Mouse (Mus musculus) forebrain, embryonic 14.5 days (tissue): ENCODE results near the gene Ppp3ca. TPM values are rescaled to one million over a fixed set of nuclear protein-coding genes. Genes with fewer than 3 reads are reported as not detected.

Experiments used
- ATAC-seq: fragments of 200-750 bp; cut with Nextera tagmentation; 2 replicates; pipeline ENCODE4 v1.8.0; 2017; ENCODE audit warnings: mild to moderate bottlenecking, moderate library complexity
- DNase-seq: peaks from one replicate; pipeline ENCODE4 v3.0.0-alpha.2; 2015; ENCODE audit warnings: low spot score
- H3K27ac ChIP-seq: fragments of 300-500 bp; sonication (generic); 2 replicates; pipeline ENCODE4 v1.5.1; 2014; ENCODE audit warnings: low read depth, mild to moderate bottlenecking, control low read depth, low read length, moderate library complexity
- H3K27me3 ChIP-seq: fragments of 300-500 bp; sonication (generic); replicated peaks from 2 replicates; pipeline ENCODE4 v1.6.1; 2014; ENCODE audit warnings: low read length, control low read depth, mixed read lengths; ENCODE audit not compliant: control insufficient read depth, insufficient read depth
- H3K36me3 ChIP-seq: fragments of 300-500 bp; sonication (generic); 2 replicates; pipeline ENCODE4 v1.6.1; 2014; ENCODE audit warnings: low read length, control low read depth; ENCODE audit not compliant: control insufficient read depth, insufficient read depth
- H3K4me1 ChIP-seq: fragments of 300-500 bp; sonication (generic); 2 replicates; pipeline ENCODE4 v1.6.1; 2014; ENCODE audit warnings: antibody characterized with exemption, low read length, control low read depth; ENCODE audit not compliant: control insufficient read depth, insufficient read depth
- H3K4me2 ChIP-seq: fragments of 300-500 bp; sonication (generic); 2 replicates; pipeline ENCODE4 v1.6.1; 2014; ENCODE audit warnings: mild to moderate bottlenecking, control low read depth, low read length
- H3K4me3 ChIP-seq: fragments of 300-500 bp; sonication (generic); 2 replicates; pipeline ENCODE4 v1.5.1; 2014; ENCODE audit warnings: low read depth, low read length, control low read depth
- H3K9ac ChIP-seq: fragments of 300-500 bp; sonication (generic); 2 replicates; pipeline ENCODE4 v1.6.1; 2014; ENCODE audit warnings: mild to moderate bottlenecking, low read length, control low read depth, moderate library complexity
- H3K9me3 ChIP-seq: fragments of 300-500 bp; sonication (generic); replicated peaks from 2 replicates; pipeline ENCODE4 v1.6.1; 2016; ENCODE audit warnings: low read length, control low read depth, mixed read lengths; ENCODE audit not compliant: control insufficient read depth
- WGBS: fragments of 180-500 bp; shearing (Covaris S2); extraction: QIAGEN DNeasy Blood & Tissue Kit; methylation state at CpG from one replicate; pipeline ENCODE4 v1.1.7; 2014; 5-methylcytosine and 5-hydroxymethylcytosine counted together
- polyA plus RNA-seq: library from polyadenylated mRNA; unstranded; fragments of >200 nt; fragmentation: Nextera tagmentation; extraction: Ambion mirVana; gene quantifications from 2 replicates; pipeline ENCODE4 v1.2.1, GENCODE M21; 2014

The Ppp3ca gene
- polyA plus RNA-seq, 1 experiment from 2014 or later, result 84.4 TPM

DNA sequence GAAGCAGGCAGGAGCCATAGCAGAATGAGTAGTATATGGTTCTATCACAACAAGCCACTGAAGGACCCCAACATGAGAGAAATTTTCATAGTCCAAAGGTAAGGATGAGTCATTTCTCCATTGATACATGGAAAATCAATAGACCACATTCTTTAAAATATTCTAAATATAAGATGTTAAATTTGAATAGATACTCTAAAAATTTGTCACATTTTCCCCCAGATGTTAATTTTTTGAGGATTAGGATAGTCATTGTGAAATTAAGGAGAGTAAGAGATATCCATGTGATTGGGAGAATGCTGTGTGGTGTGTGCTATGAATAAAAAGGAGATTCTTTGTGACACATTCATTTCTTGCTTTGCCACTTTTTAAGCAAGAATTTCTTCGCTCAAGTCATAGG lies 281.9 kb downstream of the Ppp3ca start:
- no peak overlapping the region for H3K9ac ChIP-seq
- no peaks in the 10 kb centered on the region for H3K9me3 ChIP-seq
- no peaks in the 10 kb centered on the region for H3K36me3 ChIP-seq
- no peak overlapping the region for H3K27ac ChIP-seq
- WGBS, result 88% methylated on average over 1 of the region's 1 CpGs
- H3K27me3 ChIP-seq, result no peaks in the 10 kb centered on the region
- no peak overlapping the region for H3K4me3 ChIP-seq
- ATAC-seq (no peak), DNase-seq (no peak)
- no peaks in the 10 kb centered on the region for H3K4me1 ChIP-seq
- H3K4me2 ChIP-seq, result no peak overlapping the region

DNA sequence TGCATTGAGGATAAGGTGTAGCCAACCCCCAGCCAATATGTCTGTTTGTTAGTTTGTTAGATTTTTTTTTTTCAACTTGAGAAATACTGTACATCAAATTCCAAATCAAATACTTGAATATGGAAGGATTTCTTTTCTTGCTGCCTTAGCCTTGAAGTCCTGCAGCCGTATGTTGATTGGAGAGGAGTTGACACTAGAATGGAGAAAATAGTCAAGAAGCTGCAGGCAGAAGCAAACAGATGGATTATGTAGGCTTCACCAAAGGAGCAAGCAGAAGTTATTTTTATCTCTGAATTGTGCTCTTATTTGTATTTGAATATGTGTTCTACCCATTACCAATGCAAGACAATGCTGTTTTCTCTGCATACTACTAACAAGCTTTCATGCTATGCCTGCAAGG lies 282.9 kb downstream of the Ppp3ca start:
- Histone ChIP-seq H3K9me3 (no peaks in the 10 kb centered on the region), H3K4me2 (no peak overlapping the region), H3K4me3 (no peak overlapping the region), H3K9ac (no peak overlapping the region), H3K36me3 (no peaks in the 10 kb centered on the region), H3K27me3 (no peaks in the 10 kb centered on the region), H3K4me1 (no peaks in the 10 kb centered on the region), H3K27ac (no peak overlapping the region)
- no peak for ATAC-seq
- 94% methylated on average over 1 of the region's 1 CpGs for WGBS
- no peak for DNase-seq

DNA sequence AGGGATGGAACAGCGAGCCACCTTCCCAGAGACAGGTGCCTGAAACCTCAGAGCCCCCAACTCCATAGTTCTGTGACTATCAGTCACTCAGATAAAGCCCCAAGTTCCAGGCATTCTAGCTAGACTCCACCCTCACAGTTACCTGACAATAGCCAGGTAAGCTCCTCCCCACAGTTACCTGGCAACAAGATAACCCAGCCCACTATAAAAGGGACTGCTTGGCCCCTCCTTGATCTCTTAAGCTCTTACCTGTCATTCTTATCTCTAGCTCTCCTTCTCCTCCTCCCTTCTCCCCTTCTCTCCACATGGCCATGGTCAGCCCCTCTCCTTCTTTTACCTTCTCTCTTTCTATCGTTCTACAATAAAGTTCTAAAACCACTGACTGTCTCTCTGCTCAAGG lies 285.1 kb downstream of the Ppp3ca start:
- Histone ChIP-seq H3K27me3 (no peaks in the 10 kb centered on the region), H3K9ac (no peak overlapping the region), H3K9me3 (no peaks in the 10 kb centered on the region), H3K4me3 (no peak overlapping the region), H3K27ac (no peak overlapping the region), H3K36me3 (no peaks in the 10 kb centered on the region), H3K4me2 (no peak overlapping the region), H3K4me1 (no peaks in the 10 kb centered on the region)
- DNase-seq, result no peak
- 91% methylated on average over 2 of the region's 2 CpGs for WGBS
- ATAC-seq, result no peak

DNA sequence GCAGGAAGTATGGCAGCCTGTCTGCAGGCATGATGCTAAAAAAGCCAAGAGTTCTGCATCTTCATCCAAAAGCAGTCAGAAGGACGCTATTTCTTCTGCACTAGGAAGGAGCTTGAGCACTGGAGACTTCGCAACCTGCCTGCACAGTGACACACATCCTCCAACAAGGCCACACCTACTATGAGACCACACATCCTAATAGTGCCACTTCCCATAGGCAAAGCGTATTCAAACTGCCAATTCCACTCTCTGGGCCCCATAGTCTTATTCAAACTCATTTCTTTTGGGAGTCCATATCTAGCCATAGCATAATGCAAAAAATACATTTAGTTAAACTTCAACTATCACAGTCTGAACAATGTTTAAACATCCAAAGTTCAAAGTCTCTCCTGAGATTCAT lies 290.4 kb downstream of the Ppp3ca start:
- H3K4me3 ChIP-seq, result no peak overlapping the region
- H3K9ac ChIP-seq, result no peak overlapping the region
- H3K36me3 ChIP-seq, result no peaks in the 10 kb centered on the region
- H3K4me2 ChIP-seq, result no peak overlapping the region
- ATAC-seq, result no peak
- 91% methylated on average over 3 of the region's 3 CpGs for WGBS
- DNase-seq, result no peak
- H3K4me1 ChIP-seq, result no peaks in the 10 kb centered on the region
- H3K9me3 ChIP-seq, result no peaks in the 10 kb centered on the region
- H3K27ac ChIP-seq, result no peak overlapping the region
- H3K27me3 ChIP-seq, result no peaks in the 10 kb centered on the region

DNA sequence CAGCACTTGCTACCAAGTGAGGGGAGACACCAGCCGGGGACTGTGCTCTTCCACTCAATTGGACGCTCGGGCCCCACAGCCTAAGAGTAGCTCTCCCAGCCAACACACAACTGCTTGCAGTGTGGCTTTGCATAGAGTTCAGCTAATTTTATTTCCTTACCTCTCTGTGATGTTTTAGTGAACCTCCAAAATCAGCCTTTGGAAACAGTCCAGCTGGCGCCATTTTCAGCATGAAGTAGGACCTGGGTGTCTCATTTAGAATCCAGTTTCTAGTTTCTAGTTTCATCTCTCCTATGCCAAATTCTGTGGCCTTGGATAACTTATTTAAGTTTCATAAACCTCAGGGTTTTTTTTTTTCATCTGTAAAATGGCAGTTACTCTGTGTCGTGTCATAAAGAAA lies 296.9 kb downstream of the Ppp3ca start:
- Histone ChIP-seq H3K4me1 (no peaks in the 10 kb centered on the region), H3K4me2 (no peak overlapping the region), H3K9ac (no peak overlapping the region), H3K4me3 (no peak overlapping the region), H3K27ac (no peak overlapping the region), H3K36me3 (no peaks in the 10 kb centered on the region), H3K27me3 (no peaks in the 10 kb centered on the region), H3K9me3 (no peaks in the 10 kb centered on the region)
- ATAC-seq (no peak), DNase-seq (no peak)
- 89% methylated on average over 5 of the region's 5 CpGs for WGBS

DNA sequence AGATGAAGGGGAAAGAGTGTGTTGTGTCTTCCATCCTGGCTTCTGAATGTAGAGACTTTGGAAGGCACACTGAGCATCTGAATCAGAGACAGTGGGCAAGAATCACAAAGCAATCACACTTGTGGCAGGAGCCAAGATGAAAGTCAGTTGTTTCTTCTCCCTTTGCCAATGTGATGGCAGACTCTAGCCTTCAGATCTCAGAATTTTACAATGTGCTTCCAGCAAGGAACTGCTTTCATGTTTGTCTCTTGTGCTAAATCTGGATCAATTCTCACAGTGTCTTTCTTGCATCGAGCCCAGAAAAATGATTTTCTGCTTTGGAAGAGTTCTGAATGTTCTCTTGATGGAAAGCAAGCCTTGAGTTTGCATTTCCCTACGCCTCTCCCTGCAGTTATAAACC lies 297.6 kb downstream of the Ppp3ca start:
- 80% methylated on average over 2 of the region's 2 CpGs for WGBS
- Histone ChIP-seq H3K9me3 (no peaks in the 10 kb centered on the region), H3K36me3 (no peaks in the 10 kb centered on the region), H3K4me3 (no peak overlapping the region), H3K4me2 (no peak overlapping the region), H3K27me3 (no peaks in the 10 kb centered on the region), H3K27ac (no peak overlapping the region), H3K9ac (no peak overlapping the region), H3K4me1 (no peaks in the 10 kb centered on the region)
- ATAC-seq, result no peak
- peak; percentile 28 for DNase-seq

DNA sequence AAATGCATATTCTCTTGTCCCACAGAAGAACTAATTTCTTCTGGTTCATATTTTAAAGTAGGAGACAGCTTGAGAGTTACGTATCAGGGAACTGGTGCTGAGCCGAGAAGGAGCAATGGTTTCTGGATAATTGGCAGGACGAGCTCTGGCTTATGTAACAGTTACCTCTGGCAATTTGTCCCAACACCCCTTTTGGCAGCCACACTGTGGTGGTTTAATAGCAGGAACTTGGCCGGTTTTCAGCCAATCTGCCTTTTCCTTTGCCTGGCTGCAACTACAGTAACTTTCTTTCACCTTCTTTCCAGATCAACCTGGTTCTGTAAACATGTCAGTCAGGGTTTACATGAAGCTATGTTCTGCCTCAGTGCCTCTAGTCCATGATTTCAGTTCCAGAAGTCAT lies 299.9 kb downstream of the Ppp3ca start:
- Histone ChIP-seq H3K4me3 (no peak overlapping the region), H3K27ac (no peak overlapping the region), H3K4me1 (no peaks in the 10 kb centered on the region), H3K9ac (no peak overlapping the region), H3K9me3 (no peaks in the 10 kb centered on the region), H3K36me3 (no peaks in the 10 kb centered on the region), H3K27me3 (no peaks in the 10 kb centered on the region), H3K4me2 (no peak overlapping the region)
- DNase-seq (peak; percentile 93), ATAC-seq (peak; percentile 91)
- WGBS, result 38% methylated on average over 4 of the region's 4 CpGs

DNA sequence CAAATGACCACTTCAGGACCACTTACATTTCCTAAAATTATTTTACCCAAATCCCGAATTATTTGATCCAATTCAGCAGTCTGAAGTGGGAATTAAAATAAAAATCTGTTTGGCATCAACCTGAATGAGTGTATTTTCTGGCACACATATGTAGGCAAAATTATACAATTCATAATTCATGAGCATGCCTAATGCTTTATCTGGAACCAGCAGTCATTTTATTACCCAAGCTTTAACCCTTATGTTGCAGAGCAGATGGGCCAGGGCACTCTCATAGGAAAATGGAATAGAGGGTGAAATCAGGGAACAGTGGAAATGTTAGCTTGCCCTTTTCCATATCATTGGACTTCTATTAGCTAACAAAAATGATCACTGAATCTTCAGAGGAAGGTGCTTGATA lies 307.9 kb downstream of the Ppp3ca start:
- Histone ChIP-seq H3K9ac (no peak overlapping the region), H3K4me2 (no peak overlapping the region), H3K4me1 (no peaks in the 10 kb centered on the region), H3K4me3 (no peak overlapping the region), H3K36me3 (no peaks in the 10 kb centered on the region), H3K27me3 (no peaks in the 10 kb centered on the region), H3K27ac (no peak overlapping the region), H3K9me3 (no peaks in the 10 kb centered on the region)
- DNase-seq (peak; percentile 52), ATAC-seq (0 out of 2 replicates have a peak, but pooled peaks have one; percentile 42)
- WGBS, result 67% methylated on average over 1 of the region's 1 CpGs

DNA sequence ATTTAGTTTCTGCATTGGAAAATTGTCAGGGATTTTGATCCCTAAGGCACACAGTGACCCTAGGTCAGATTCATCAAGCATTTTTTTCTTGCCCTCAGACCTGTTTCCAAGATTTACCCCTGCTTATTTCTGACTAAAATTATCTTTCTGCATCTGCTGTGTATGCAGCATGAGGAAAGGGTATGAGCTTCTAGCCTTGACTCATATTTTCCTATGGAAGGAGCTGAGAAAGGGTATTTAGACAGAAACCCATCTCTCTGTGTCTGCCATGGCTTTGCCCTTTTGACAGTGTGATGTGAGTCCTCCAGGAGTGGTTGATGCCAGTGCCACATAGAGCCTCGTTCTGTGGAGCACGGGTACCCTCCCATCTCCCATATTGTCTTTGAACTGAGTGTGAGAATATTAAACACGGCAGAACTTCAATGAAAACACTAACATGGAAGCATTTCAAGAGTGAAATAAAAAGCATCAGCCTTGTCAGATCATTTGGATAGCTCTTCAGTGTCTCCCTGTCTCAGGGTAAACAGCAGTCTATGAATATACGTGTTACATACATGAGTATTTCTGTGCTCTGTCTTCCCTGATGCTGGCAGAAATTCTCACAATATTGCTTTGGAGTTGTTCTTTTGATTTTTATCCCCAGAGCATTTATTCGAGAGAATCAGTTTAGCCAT lies 311.1 kb downstream of the Ppp3ca start:
- 73% methylated on average over 5 of the region's 5 CpGs for WGBS
- H3K27me3 ChIP-seq, result no peaks in the 10 kb centered on the region
- no peaks in the 10 kb centered on the region for H3K4me1 ChIP-seq
- DNase-seq, result peak; percentile 35
- ATAC-seq, result peak; percentile 23; the same call in 1 of the 2 replicates
- H3K4me3 ChIP-seq, result no peak overlapping the region
- no peak overlapping the region for H3K9ac ChIP-seq
- H3K36me3 ChIP-seq, result no peaks in the 10 kb centered on the region
- no peak overlapping the region for H3K4me2 ChIP-seq
- H3K9me3 ChIP-seq, result no peaks in the 10 kb centered on the region
- no peak overlapping the region for H3K27ac ChIP-seq
